Mouse (Mus musculus) embryonic facial prominence, embryonic 15.5 days (tissue): ENCODE data around the gene Mgll. TPM values are rescaled to one million over a fixed set of nuclear protein-coding genes. Genes with fewer than 3 reads are reported as not detected.

Experiments
- ATAC-seq: fragments of 200-750 bp; cut with Nextera tagmentation; 2 replicates; pipeline ENCODE4 v1.8.0; 2017; ENCODE audit warnings: low read depth, moderate TSS enrichment; ENCODE audit not compliant: insufficient number of reproducible peaks, low FRiP score, low TSS enrichment
- H3K27ac ChIP-seq: fragments of 300-500 bp; sonication (generic); replicated peaks from 2 replicates; pipeline ENCODE4 v1.5.1; 2015; ENCODE audit warnings: mild to moderate bottlenecking, inconsistent platforms
- H3K27me3 ChIP-seq: fragments of 300-500 bp; sonication (generic); 2 replicates; pipeline ENCODE4 v1.6.1; 2015; ENCODE audit warnings: inconsistent platforms
- H3K36me3 ChIP-seq: fragments of 300-500 bp; sonication (generic); 2 replicates; pipeline ENCODE4 v1.6.1; 2015; ENCODE audit warnings: mild to moderate bottlenecking, inconsistent platforms
- H3K4me1 ChIP-seq: fragments of 300-500 bp; sonication (generic); 2 replicates; pipeline ENCODE4 v1.6.1; 2015; ENCODE audit warnings: inconsistent platforms
- H3K4me2 ChIP-seq: fragments of 300-500 bp; sonication (generic); replicated peaks from 2 replicates; pipeline ENCODE4 v1.6.1; 2015; ENCODE audit warnings: mild to moderate bottlenecking, inconsistent platforms
- H3K4me3 ChIP-seq: fragments of 300-500 bp; sonication (generic); replicated peaks from 2 replicates; pipeline ENCODE4 v1.5.1; 2015; ENCODE audit warnings: mild to moderate bottlenecking, inconsistent platforms
- H3K9ac ChIP-seq: fragments of 300-500 bp; sonication (generic); 2 replicates; pipeline ENCODE4 v1.6.1; 2015; ENCODE audit warnings: inconsistent platforms
- H3K9me3 ChIP-seq: fragments of 300-500 bp; sonication (generic); replicated peaks from 2 replicates; pipeline ENCODE4 v1.6.1; 2016; ENCODE audit warnings: inconsistent platforms
- WGBS: fragments of 180-500 bp; shearing (Covaris S2); methylation state at CpG from one replicate; pipeline ENCODE4 v1.1.7; 2015; 5-methylcytosine and 5-hydroxymethylcytosine counted together
- polyA plus RNA-seq: library from polyadenylated mRNA; unstranded; fragments of >200 nt; fragmentation: Nextera tagmentation; extraction: Ambion mirVana; gene quantifications from 2 replicates; pipeline ENCODE4 v1.2.1, GENCODE M21; 2015

The Mgll gene
- polyA plus RNA-seq, 1 experiment from 2014 or later, result 28.7 TPM

DNA sequence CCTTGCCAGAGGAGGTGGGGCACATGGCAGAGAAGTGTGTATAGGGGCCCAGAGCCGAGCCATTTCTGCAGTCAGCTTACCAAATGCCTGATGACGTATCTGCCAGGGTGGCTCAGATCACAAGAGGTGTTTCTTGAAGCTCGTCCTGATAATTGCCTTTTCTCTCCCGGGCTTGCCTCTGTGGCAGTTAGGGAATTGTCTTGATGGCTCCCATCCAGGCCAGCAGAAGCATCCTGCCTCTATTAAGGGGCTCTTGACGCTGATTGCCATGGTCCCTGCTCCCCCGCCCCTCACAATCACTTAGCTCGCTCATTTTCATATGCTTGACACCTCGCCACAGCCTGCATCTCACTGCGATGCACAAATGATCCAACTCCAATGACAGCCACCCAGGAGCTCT is 67.1 kb downstream of the Mgll start:
- no peaks in the 10 kb centered on the region for H3K27me3 ChIP-seq
- peaks cover 44% of the 10 kb centered on the region for H3K4me1 ChIP-seq
- H3K9ac ChIP-seq, result no peak overlapping the region
- no peaks in the 10 kb centered on the region for H3K9me3 ChIP-seq
- WGBS, result 65% methylated on average over 9 of the region's 9 CpGs
- no peak overlapping the region for H3K27ac ChIP-seq
- H3K36me3 ChIP-seq, result no peaks in the 10 kb centered on the region
- no peak overlapping the region for H3K4me3 ChIP-seq
- H3K4me2 ChIP-seq, result no peak overlapping the region
- ATAC-seq, result no peak

GRCm38 (mm10) chr6:88792147-88792691 is 68.0 kb downstream of the Mgll start:
- peaks cover 36% of the 10 kb centered on the region for H3K4me1 ChIP-seq
- no peak for ATAC-seq
- 59% methylated on average over 7 of the region's 7 CpGs for WGBS
- H3K4me2 ChIP-seq, result no peak overlapping the region
- no peaks in the 10 kb centered on the region for H3K36me3 ChIP-seq
- no peak overlapping the region for H3K9ac ChIP-seq
- H3K4me3 ChIP-seq, result no peak overlapping the region
- no peak overlapping the region for H3K27ac ChIP-seq
- H3K9me3 ChIP-seq, result no peaks in the 10 kb centered on the region
- H3K27me3 ChIP-seq, result no peaks in the 10 kb centered on the region

- Histone ChIP-seq H3K4me1 (peaks cover 30% of the 10 kb centered on the region), H3K27me3 (no peaks in the 10 kb centered on the region), H3K9ac (no peak overlapping the region), H3K36me3 (no peaks in the 10 kb centered on the region), H3K4me2 (no peak overlapping the region), H3K9me3 (no peaks in the 10 kb centered on the region), H3K4me3 (no peak overlapping the region), H3K27ac (no peak overlapping the region)
- WGBS, result 17% methylated on average over 2 of the region's 2 CpGs
- no peak for ATAC-seq
These were observed 69.0 kb downstream of the Mgll start for GRCm38 (mm10) chr6:88793243-88793642.

DNA sequence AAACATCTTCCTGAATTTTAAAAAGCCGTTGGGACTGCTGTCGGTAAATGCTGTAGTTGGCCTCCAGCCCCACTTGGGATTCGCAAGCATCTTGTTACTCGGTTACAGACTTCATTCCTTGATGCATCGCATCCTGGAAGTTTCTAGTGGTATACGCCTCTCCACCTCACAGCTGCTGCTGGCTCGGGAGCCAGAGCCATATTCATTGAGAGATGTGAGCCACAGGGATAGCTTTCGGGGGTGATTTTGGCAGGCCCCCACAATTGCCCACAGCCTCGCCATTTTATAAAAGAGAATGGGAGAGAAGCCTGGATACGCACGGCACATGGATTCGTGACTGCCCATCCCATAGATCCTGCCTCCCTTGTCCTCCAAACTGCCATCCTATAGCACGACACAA is 69.7 kb downstream of the Mgll start:
- no peak overlapping the region for H3K27ac ChIP-seq
- no peak for ATAC-seq
- WGBS, result 54% methylated on average over 13 of the region's 13 CpGs

DNA sequence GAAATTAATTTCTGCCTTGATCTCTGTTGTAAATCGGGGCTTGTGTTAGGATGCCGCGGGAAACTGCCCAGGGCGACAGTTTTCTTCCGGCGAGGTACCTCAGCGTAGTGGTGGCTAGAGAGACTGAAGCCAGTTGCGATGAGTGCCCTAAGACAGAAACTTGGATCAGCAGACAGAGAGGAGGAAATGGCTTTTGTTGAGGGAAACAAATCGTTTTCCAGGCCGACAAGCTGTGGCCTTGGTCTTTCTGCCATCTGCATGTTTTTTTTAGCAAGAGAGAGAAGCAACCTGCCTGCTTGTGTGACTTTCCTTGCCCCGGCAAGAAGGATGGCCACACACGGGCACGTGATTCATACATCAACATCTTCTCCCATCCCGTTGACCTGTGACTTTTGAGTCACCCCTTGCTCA is 70.4 kb downstream of the Mgll start:
- Histone ChIP-seq H3K4me2 (no peak overlapping the region), H3K9ac (no peak overlapping the region), H3K36me3 (no peaks in the 10 kb centered on the region), H3K9me3 (no peaks in the 10 kb centered on the region), H3K4me1 (peaks cover 24% of the 10 kb centered on the region), H3K27ac (no peak overlapping the region), H3K27me3 (no peaks in the 10 kb centered on the region), H3K4me3 (no peak overlapping the region)
- 42% methylated on average over 14 of the region's 14 CpGs for WGBS
- no peak for ATAC-seq

More for the DNA sequence above, 69.7 kb downstream of the Mgll start:
- H3K9me3 ChIP-seq, result no peaks in the 10 kb centered on the region
- H3K36me3 ChIP-seq, result no peaks in the 10 kb centered on the region
- peaks cover 30% of the 10 kb centered on the region for H3K4me1 ChIP-seq
- H3K27me3 ChIP-seq, result no peaks in the 10 kb centered on the region
- H3K4me2 ChIP-seq, result no peak overlapping the region
- no peak overlapping the region for H3K4me3 ChIP-seq
- H3K9ac ChIP-seq, result no peak overlapping the region

GRCm38 (mm10) chr6:88800191-88800590 is 76.0 kb downstream of the Mgll start:
- Histone ChIP-seq H3K36me3 (no peaks in the 10 kb centered on the region), H3K27ac (no peak overlapping the region), H3K4me3 (no peak overlapping the region), H3K4me1 (no peaks in the 10 kb centered on the region), H3K9me3 (no peaks in the 10 kb centered on the region), H3K9ac (no peak overlapping the region), H3K4me2 (no peak overlapping the region), H3K27me3 (no peaks in the 10 kb centered on the region)
- 77% methylated on average over 7 of the region's 7 CpGs for WGBS
- no peak for ATAC-seq

GRCm38 (mm10) chr6:88800735-88801134 is 76.5 kb downstream of the Mgll start:
- Histone ChIP-seq H3K4me2 (no peak overlapping the region), H3K4me3 (no peak overlapping the region), H3K36me3 (no peaks in the 10 kb centered on the region), H3K9me3 (no peaks in the 10 kb centered on the region), H3K27ac (no peak overlapping the region), H3K9ac (no peak overlapping the region), H3K4me1 (no peaks in the 10 kb centered on the region), H3K27me3 (no peaks in the 10 kb centered on the region)
- WGBS, result 38% methylated on average over 3 of the region's 3 CpGs
- no peak for ATAC-seq

- ATAC-seq, result no peak
- Histone ChIP-seq H3K36me3 (no peaks in the 10 kb centered on the region), H3K9me3 (no peaks in the 10 kb centered on the region), H3K4me2 (no peak overlapping the region), H3K27ac (no peak overlapping the region), H3K4me3 (no peak overlapping the region), H3K4me1 (no peaks in the 10 kb centered on the region), H3K27me3 (no peaks in the 10 kb centered on the region), H3K9ac (no peak overlapping the region)
- WGBS, result 87% methylated on average over 7 of the region's 7 CpGs
These were observed 78.8 kb downstream of the Mgll start for GRCm38 (mm10) chr6:88803051-88803450.

DNA sequence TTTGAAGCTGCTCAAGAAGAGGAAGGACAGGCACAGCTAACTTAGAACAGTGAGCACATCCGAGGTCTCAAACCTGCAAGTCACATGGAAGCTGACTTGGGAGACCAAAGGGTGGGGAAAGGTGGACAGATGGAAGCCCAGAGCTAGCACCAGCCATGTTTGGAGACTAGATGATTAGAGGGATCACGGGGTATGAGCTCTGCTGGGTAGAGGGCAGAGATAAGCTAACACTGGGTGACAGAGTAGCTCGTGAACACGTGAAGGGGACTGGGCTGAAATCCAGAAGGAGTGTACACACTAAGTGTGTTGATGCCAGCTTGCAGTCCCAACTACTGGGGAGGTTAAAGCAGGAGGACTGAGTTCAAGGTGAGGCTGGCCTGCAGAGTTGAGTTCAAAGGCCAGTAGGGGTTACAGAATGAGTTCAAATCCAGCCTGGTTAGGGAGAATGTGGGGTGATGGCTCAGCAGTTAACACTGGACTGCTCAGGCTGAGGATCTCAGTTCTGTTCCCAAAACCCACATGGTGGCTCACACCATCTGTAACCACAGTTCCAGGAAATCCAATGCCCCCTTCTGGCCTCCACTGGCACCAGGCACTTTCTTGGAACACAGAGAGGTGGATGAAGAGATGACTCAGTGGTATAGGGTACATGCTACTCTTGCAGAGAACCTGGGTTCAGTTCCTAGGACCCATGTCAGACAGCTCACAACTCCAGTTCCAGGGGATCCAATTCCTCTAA is 79.9 kb downstream of the Mgll start:
- Histone ChIP-seq H3K9me3 (no peaks in the 10 kb centered on the region), H3K27me3 (no peaks in the 10 kb centered on the region), H3K27ac (no peak overlapping the region), H3K4me2 (no peak overlapping the region), H3K4me1 (no peaks in the 10 kb centered on the region), H3K36me3 (no peaks in the 10 kb centered on the region), H3K4me3 (no peak overlapping the region), H3K9ac (no peak overlapping the region)
- WGBS, result 82% methylated on average over 4 of the region's 4 CpGs
- no peak for ATAC-seq

GRCm38 (mm10) chr6:88804966-88805577 is 80.9 kb downstream of the Mgll start:
- H3K4me1 ChIP-seq, result 0 out of 2 replicates have a peak, but pooled peaks cover 3% of the 10 kb centered on the region
- H3K4me2 ChIP-seq, result no peak overlapping the region
- H3K27me3 ChIP-seq, result no peaks in the 10 kb centered on the region
- H3K9me3 ChIP-seq, result no peaks in the 10 kb centered on the region
- no peak overlapping the region for H3K4me3 ChIP-seq
- H3K9ac ChIP-seq, result no peak overlapping the region
- no peaks in the 10 kb centered on the region for H3K36me3 ChIP-seq
- no peak for ATAC-seq
- no peak overlapping the region for H3K27ac ChIP-seq
- 81% methylated on average over 17 of the region's 17 CpGs for WGBS

DNA sequence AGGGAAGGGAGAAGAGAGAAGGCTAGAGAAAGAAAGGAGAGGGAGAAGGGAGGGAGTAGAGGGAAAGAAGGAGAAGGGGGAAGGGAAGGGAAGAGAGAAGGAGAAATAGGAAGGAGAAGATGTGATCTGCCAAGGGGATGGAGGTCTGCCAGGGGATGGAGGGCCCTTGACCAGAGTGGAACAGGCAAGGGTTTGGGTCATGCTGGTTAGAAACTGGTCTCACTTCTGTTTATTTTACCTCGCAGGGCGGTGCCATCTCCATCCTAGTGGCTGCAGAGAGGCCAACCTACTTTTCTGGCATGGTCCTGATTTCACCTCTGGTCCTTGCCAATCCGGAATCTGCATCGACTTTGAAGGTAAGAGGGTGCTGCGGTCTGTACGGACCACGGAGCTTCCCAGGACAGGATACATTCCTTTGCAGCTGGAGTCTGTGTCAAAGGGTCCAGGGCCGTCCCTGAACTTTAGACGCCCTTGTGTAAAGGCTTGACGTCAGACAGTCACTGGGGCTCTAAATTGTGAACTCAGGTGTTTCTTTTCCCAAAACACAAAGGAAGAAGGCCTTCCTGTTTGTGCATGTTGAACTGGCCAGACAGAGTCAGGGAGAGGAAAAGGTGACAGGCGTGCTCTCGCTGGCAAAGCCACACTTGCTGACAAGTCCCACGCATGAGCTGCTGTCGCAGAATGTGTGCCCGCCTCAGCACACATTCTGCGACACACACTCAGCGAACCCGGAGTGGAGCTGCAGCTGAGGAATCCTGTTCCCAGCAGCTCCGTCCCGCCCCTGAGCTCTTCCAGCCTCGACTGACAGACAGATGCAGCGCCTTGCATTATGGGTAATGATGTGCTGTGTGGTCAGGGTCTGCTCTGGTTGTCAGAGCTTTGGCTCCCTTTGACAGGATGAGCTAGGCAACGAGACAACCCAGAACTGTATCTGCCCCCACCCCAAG is 85.2 kb downstream of the Mgll start:
- H3K9me3 ChIP-seq, result no peaks in the 10 kb centered on the region
- no peak overlapping the region for H3K27ac ChIP-seq
- no peak for ATAC-seq
- H3K9ac ChIP-seq, result no peak overlapping the region
- H3K4me3 ChIP-seq, result no peak overlapping the region
- H3K36me3 ChIP-seq, result no peaks in the 10 kb centered on the region
- 0 out of 2 replicates have a peak, but pooled peaks cover 11% of the 10 kb centered on the region for H3K4me1 ChIP-seq
- no peak overlapping the region for H3K4me2 ChIP-seq
- no peaks in the 10 kb centered on the region for H3K27me3 ChIP-seq
- WGBS, result 58% methylated on average over 23 of the region's 23 CpGs
